Mouse (Mus musculus): ENCODE results near the gene Upf2. TPM values are rescaled to one million over a fixed set of nuclear protein-coding genes. Genes with fewer than 3 reads are reported as not detected.

The Upf2 gene
- total RNA-seq, 4 experiments from 2014 or later, result 22.7 to 33.4 (median 28.6) TPM

Other genes with a start within 250 kb of the Upf2 start
- 10 to 100 TPM in 2 of 4 experiments, 1 to 10 TPM in 2; 7.3 to 13.2 (median 10.9) TPM for gene Camk1d, start 237.0 kb upstream of the Upf2 start, total RNA-seq (2022)
- gene Nudt5, start 106.5 kb upstream of the Upf2 start, total RNA-seq (2022), result 10 to 100 TPM; 34.7 to 42.0 (median 38.7) TPM
- gene Cdc123, start 106.3 kb upstream of the Upf2 start, total RNA-seq (2022), result 100 to 1,000 TPM; 138 to 175 (median 140) TPM
- gene Gm13199, start 88.5 kb upstream of the Upf2 start, total RNA-seq (2022), result 1 to 10 TPM in 3 of 4 experiments, not detected in 1; 1.1 to 1.4 (median 1.3) TPM
- gene Sec61a2, start 56.0 kb upstream of the Upf2 start, total RNA-seq (2022), result 10 to 100 TPM; 33.2 to 71.0 (median 47.7) TPM
- gene Dhtkd1, start 8.7 kb upstream of the Upf2 start, total RNA-seq (2022), result 10 to 100 TPM; 12.2 to 23.6 (median 16.3) TPM
- 10 to 100 TPM; 15.6 to 19.0 (median 17.1) TPM for gene Proser2, start 178.7 kb downstream of the Upf2 start, total RNA-seq (2022)